Mouse (Mus musculus) kidney, postnatal 0 days (tissue): ENCODE measurements at regions not wholly inside any gene's neighbourhood (a gene's known extent, or its start where the extent isn't known, plus 50 kb on each side); places are given as distances from the start of the nearest gene placed in this dataset.

Source experiments
- ATAC-seq: fragments of 200-750 bp; cut with Nextera tagmentation; replicated peaks from 2 replicates; pipeline ENCODE4 v1.8.0; 2017; ENCODE audit warnings: low read depth, moderate number of reproducible peaks, moderate TSS enrichment, moderate library complexity; ENCODE audit not compliant: low FRiP score
- DNase-seq: peaks from one replicate; pipeline ENCODE4 v3.0.0-alpha.2; 2016; ENCODE audit warnings: low spot score
- H3K27ac ChIP-seq: fragments of 300-500 bp; sonication (generic); 2 replicates; pipeline ENCODE4 v1.5.1; 2014; ENCODE audit warnings: mild to moderate bottlenecking
- H3K27me3 ChIP-seq: fragments of 300-500 bp; sonication (generic); 2 replicates; pipeline ENCODE4 v1.6.1; 2014; ENCODE audit warnings: low read length, mixed read lengths; ENCODE audit not compliant: insufficient read depth
- H3K36me3 ChIP-seq: fragments of 300-500 bp; sonication (generic); 2 replicates; pipeline ENCODE4 v1.6.1; 2014; ENCODE audit warnings: low read length, mixed read lengths; ENCODE audit not compliant: insufficient read depth
- H3K4me1 ChIP-seq: fragments of 300-500 bp; sonication (generic); replicated peaks from 2 replicates; pipeline ENCODE4 v1.6.1; 2014; ENCODE audit warnings: antibody characterized with exemption, low read length, mixed read lengths; ENCODE audit not compliant: insufficient read depth
- H3K4me2 ChIP-seq: fragments of 300-500 bp; sonication (generic); 2 replicates; pipeline ENCODE4 v1.6.1; 2014; ENCODE audit warnings: mild to moderate bottlenecking, low read length, moderate library complexity, mixed read lengths
- H3K4me3 ChIP-seq: fragments of 300-500 bp; sonication (generic); replicated peaks from 2 replicates; pipeline ENCODE4 v1.5.1; 2014; ENCODE audit warnings: low read depth, low read length
- H3K9ac ChIP-seq: fragments of 300-500 bp; sonication (generic); 2 replicates; pipeline ENCODE4 v1.6.1; 2014; ENCODE audit warnings: low read depth, low read length
- H3K9me3 ChIP-seq: fragments of 300-500 bp; sonication (generic); replicated peaks from 2 replicates; pipeline ENCODE4 v1.6.1; 2016; ENCODE audit warnings: low read length, inconsistent platforms, mixed read lengths
- CTCF ChIP-seq: IDR thresholded peaks from 2 replicates; pipeline ENCODE4 v1.5.1; 2016; ENCODE audit warnings: antibody characterized with exemption, low read depth, mild to moderate bottlenecking, moderate library complexity
- whole genome bisulfite sequencing: fragments of 180-500 bp; shearing (Covaris S2); extraction: QIAGEN DNeasy Blood & Tissue Kit; methylation state at CpG from one replicate; pipeline ENCODE4 v1.1.7; 2014; 5-methylcytosine and 5-hydroxymethylcytosine counted together

GRCm38 (mm10) chr11:63369475-63369874 is 240.7 kb downstream of the Pmp22 start:
- Histone ChIP-seq H3K4me2 (no peak overlapping the region), H3K27me3 (no peaks in the 10 kb centered on the region), H3K4me3 (no peak overlapping the region), H3K36me3 (no peaks in the 10 kb centered on the region), H3K9ac (no peak overlapping the region), H3K9me3 (no peaks in the 10 kb centered on the region), H3K4me1 (no peaks in the 10 kb centered on the region), H3K27ac (no peak overlapping the region)
- TF ChIP-seq CTCF: no peak
- 90% methylated on average over 2 of the region's 2 CpGs for WGBS
- DNase-seq (no peak), ATAC-seq (no peak)

- no peak overlapping the region for H3K27ac ChIP-seq
- no peaks in the 10 kb centered on the region for H3K27me3 ChIP-seq
- H3K9me3 ChIP-seq: no peaks in the 10 kb centered on the region
- no peak for ATAC-seq
- no peak overlapping the region for H3K9ac ChIP-seq
- no peaks in the 10 kb centered on the region for H3K4me1 ChIP-seq
- no peaks in the 10 kb centered on the region for H3K36me3 ChIP-seq
- no peak overlapping the region for H3K4me2 ChIP-seq
- no peak for TF ChIP-seq CTCF
- WGBS: 87% methylated on average over 3 of the region's 3 CpGs
- H3K4me3 ChIP-seq: no peak overlapping the region
- DNase-seq: peak; percentile 74
Observed at GRCm38 (mm10) chr11:63376311-63376710, 247.5 kb downstream of the Pmp22 start.

- DNase-seq: peak; percentile 35
- Histone ChIP-seq H3K4me3 (no peak overlapping the region), H3K4me2 (no peak overlapping the region), H3K36me3 (no peaks in the 10 kb centered on the region), H3K27me3 (no peaks in the 10 kb centered on the region), H3K9ac (no peak overlapping the region), H3K4me1 (no peaks in the 10 kb centered on the region), H3K9me3 (no peaks in the 10 kb centered on the region), H3K27ac (no peak overlapping the region)
- no peak for TF ChIP-seq CTCF
- 59% methylated on average over 10 of the region's 10 CpGs for WGBS
- ATAC-seq: no peak
Observed at GRCm38 (mm10) chr11:63376991-63377390, 248.2 kb downstream of the Pmp22 start.

GRCm38 (mm10) chr11:63388247-63388646 is 259.5 kb downstream of the Pmp22 start:
- peak; percentile 51 for DNase-seq
- TF ChIP-seq CTCF: no peak
- Histone ChIP-seq H3K9me3 (0 out of 2 replicates have a peak, but pooled peaks cover 3% of the 10 kb centered on the region), H3K4me2 (no peak overlapping the region), H3K36me3 (no peaks in the 10 kb centered on the region), H3K9ac (no peak overlapping the region), H3K27me3 (no peaks in the 10 kb centered on the region), H3K4me1 (no peaks in the 10 kb centered on the region), H3K4me3 (no peak overlapping the region), H3K27ac (no peak overlapping the region)
- 44% methylated on average over 4 of the region's 4 CpGs for WGBS
- ATAC-seq: no peak

GRCm38 (mm10) chr11:63391478-63391877 is 262.7 kb downstream of the Pmp22 start:
- TF ChIP-seq CTCF: peak; percentile 61
- WGBS: 62% methylated on average over 3 of the region's 3 CpGs
- Histone ChIP-seq H3K4me2 (no peak overlapping the region), H3K36me3 (no peaks in the 10 kb centered on the region), H3K9me3 (0 out of 2 replicates have a peak, but pooled peaks cover 2% of the 10 kb centered on the region), H3K4me1 (no peaks in the 10 kb centered on the region), H3K27me3 (no peaks in the 10 kb centered on the region), H3K9ac (no peak overlapping the region), H3K4me3 (no peak overlapping the region), H3K27ac (no peak overlapping the region)
- DNase-seq (no peak), ATAC-seq (no peak)

GRCm38 (mm10) chr11:63392378-63392777 is 263.6 kb downstream of the Pmp22 start:
- TF ChIP-seq CTCF: peak; percentile 57
- no peaks in the 10 kb centered on the region for H3K9me3 ChIP-seq
- no peak overlapping the region for H3K27ac ChIP-seq
- no peaks in the 10 kb centered on the region for H3K4me1 ChIP-seq
- no peak overlapping the region for H3K4me3 ChIP-seq
- WGBS: 73% methylated on average over 3 of the region's 3 CpGs
- no peak overlapping the region for H3K4me2 ChIP-seq
- H3K9ac ChIP-seq: no peak overlapping the region
- ATAC-seq (no peak), DNase-seq (no peak)
- H3K27me3 ChIP-seq: no peaks in the 10 kb centered on the region
- no peaks in the 10 kb centered on the region for H3K36me3 ChIP-seq

GRCm38 (mm10) chr11:63394201-63394600 is 265.4 kb downstream of the Pmp22 start:
- H3K4me3 ChIP-seq: no peak overlapping the region
- ATAC-seq (no peak), DNase-seq (peak; percentile 24)
- H3K4me1 ChIP-seq: no peaks in the 10 kb centered on the region
- H3K4me2 ChIP-seq: no peak overlapping the region
- TF ChIP-seq CTCF: no peak
- peak overlapping the region; percentile 43; the same call in 1 of the 2 replicates for H3K27ac ChIP-seq
- no peaks in the 10 kb centered on the region for H3K36me3 ChIP-seq
- no peaks in the 10 kb centered on the region for H3K9me3 ChIP-seq
- H3K9ac ChIP-seq: no peak overlapping the region
- H3K27me3 ChIP-seq: no peaks in the 10 kb centered on the region
- WGBS: 25% methylated on average over 3 of the region's 3 CpGs
